Mouse (Mus musculus) midbrain, embryonic 14.5 days (tissue): ENCODE data around the gene Kirrel3. TPM values are rescaled to one million over a fixed set of nuclear protein-coding genes. Genes with fewer than 3 reads are reported as not detected.

ENCODE experiments used
- ATAC-seq: fragments of 200-750 bp; cut with Nextera tagmentation; 2 replicates; pipeline ENCODE4 v1.8.0; 2017; ENCODE audit warnings: moderate number of reproducible peaks, moderate library complexity; ENCODE audit not compliant: low FRiP score, low TSS enrichment
- DNase-seq: peaks from one replicate; pipeline ENCODE4 v3.0.0-alpha.2; 2015
- H3K27ac ChIP-seq: fragments of 300-500 bp; sonication (generic); replicated peaks from 2 replicates; pipeline ENCODE4 v1.5.1; 2014; ENCODE audit warnings: mild to moderate bottlenecking, low read depth, low read length, moderate library complexity
- H3K27me3 ChIP-seq: fragments of 300-500 bp; sonication (generic); 2 replicates; pipeline ENCODE4 v1.6.1; 2014; ENCODE audit warnings: low read length, control low read depth, mixed read lengths; ENCODE audit not compliant: control insufficient read depth, insufficient read depth
- H3K36me3 ChIP-seq: fragments of 300-500 bp; sonication (generic); 2 replicates; pipeline ENCODE4 v1.6.1; 2014; ENCODE audit warnings: low read length, control low read depth; ENCODE audit not compliant: control insufficient read depth, insufficient read depth
- H3K4me1 ChIP-seq: fragments of 300-500 bp; sonication (generic); 2 replicates; pipeline ENCODE4 v1.6.1; 2014; ENCODE audit warnings: mild to moderate bottlenecking, antibody characterized with exemption, low read length, control low read depth; ENCODE audit not compliant: control insufficient read depth, insufficient read depth
- H3K4me2 ChIP-seq: fragments of 300-500 bp; sonication (generic); 2 replicates; pipeline ENCODE4 v1.6.1; 2014; ENCODE audit warnings: mild to moderate bottlenecking, low read length, moderate library complexity
- H3K4me3 ChIP-seq: fragments of 300-500 bp; sonication (generic); replicated peaks from 2 replicates; pipeline ENCODE4 v1.5.1; 2014; ENCODE audit warnings: low read depth, low read length
- H3K9ac ChIP-seq: fragments of 300-500 bp; sonication (generic); replicated peaks from 2 replicates; pipeline ENCODE4 v1.6.1; 2014; ENCODE audit warnings: mild to moderate bottlenecking, low read length, moderate library complexity
- H3K9me3 ChIP-seq: fragments of 300-500 bp; sonication (generic); 2 replicates; pipeline ENCODE4 v1.6.1; 2016; ENCODE audit warnings: low read length, control low read depth, mixed read lengths; ENCODE audit not compliant: control insufficient read depth
- WGBS: fragments of 180-500 bp; shearing (Covaris S2); extraction: QIAGEN DNeasy Blood & Tissue Kit; methylation state at CpG from one replicate; pipeline ENCODE4 v1.1.7; 2014; 5-methylcytosine and 5-hydroxymethylcytosine counted together
- polyA plus RNA-seq: library from polyadenylated mRNA; unstranded; fragments of >200 nt; fragmentation: Nextera tagmentation; extraction: Ambion mirVana; gene quantifications from 2 replicates; pipeline ENCODE4 v1.2.1, GENCODE M21; 2014

Kirrel3 gene
- polyA plus RNA-seq, 1 experiment from 2014 or later: 34.2 TPM

- H3K27ac ChIP-seq: no peak overlapping the region
- no peak overlapping the region for H3K4me3 ChIP-seq
- H3K9me3 ChIP-seq: no peaks in the 10 kb centered on the region
- H3K4me1 ChIP-seq: no peaks in the 10 kb centered on the region
- H3K27me3 ChIP-seq: no peaks in the 10 kb centered on the region
- ATAC-seq (no peak), DNase-seq (peak; percentile 45)
- no peak overlapping the region for H3K9ac ChIP-seq
- 63% methylated on average over 9 of the region's 9 CpGs for WGBS
- no peaks in the 10 kb centered on the region for H3K36me3 ChIP-seq
- no peak overlapping the region for H3K4me2 ChIP-seq
Observed at GRCm38 (mm10) chr9:34857575-34857974, 371.9 kb downstream of the Kirrel3 start.

DNA sequence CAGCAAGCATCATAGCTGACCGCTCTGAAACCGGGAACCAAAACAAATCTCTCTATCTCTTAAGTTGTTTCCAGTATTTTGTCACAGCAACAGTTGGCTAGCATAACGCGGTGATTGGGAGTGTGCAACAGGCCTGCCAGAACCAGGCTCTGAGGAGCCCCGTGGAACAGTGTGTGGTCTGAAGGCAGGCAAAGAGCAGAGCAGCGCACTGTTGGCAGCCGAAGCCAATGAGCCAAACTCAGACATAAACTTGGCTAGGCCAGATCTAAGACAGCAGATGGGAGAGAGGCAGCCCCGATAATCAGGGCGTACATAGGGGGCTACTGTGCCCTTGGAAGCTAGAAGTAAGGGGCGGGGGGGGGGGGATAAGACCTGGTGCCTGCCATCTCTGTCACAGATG, 372.4 kb downstream of the Kirrel3 start:
- Histone ChIP-seq H3K4me3 (no peak overlapping the region), H3K27ac (no peak overlapping the region), H3K4me1 (no peaks in the 10 kb centered on the region), H3K9ac (no peak overlapping the region), H3K4me2 (no peak overlapping the region), H3K36me3 (no peaks in the 10 kb centered on the region), H3K27me3 (no peaks in the 10 kb centered on the region), H3K9me3 (no peaks in the 10 kb centered on the region)
- WGBS: 94% methylated on average over 10 of the region's 10 CpGs
- no peak for DNase-seq
- no peak for ATAC-seq

GRCm38 (mm10) chr9:34860934-34861333, 375.2 kb downstream of the Kirrel3 start:
- Histone ChIP-seq H3K36me3 (no peaks in the 10 kb centered on the region), H3K9ac (no peak overlapping the region), H3K4me2 (no peak overlapping the region), H3K27ac (no peak overlapping the region; the same call in 1 of the 2 replicates), H3K4me1 (no peaks in the 10 kb centered on the region), H3K27me3 (no peaks in the 10 kb centered on the region), H3K4me3 (no peak overlapping the region), H3K9me3 (no peaks in the 10 kb centered on the region)
- 27% methylated on average over 4 of the region's 4 CpGs for WGBS
- ATAC-seq (no peak; the same call in 1 of the 2 replicates), DNase-seq (peak; percentile 62)

- Histone ChIP-seq H3K4me3 (no peak overlapping the region), H3K36me3 (no peaks in the 10 kb centered on the region), H3K27ac (no peak overlapping the region), H3K9ac (no peak overlapping the region), H3K4me1 (no peaks in the 10 kb centered on the region), H3K27me3 (no peaks in the 10 kb centered on the region), H3K4me2 (no peak overlapping the region), H3K9me3 (no peaks in the 10 kb centered on the region)
- 46% methylated on average over 2 of the region's 2 CpGs for whole genome bisulfite sequencing
- ATAC-seq: no peak
- DNase-seq: peak; percentile 77
Observed at GRCm38 (mm10) chr9:34861775-34862174, 376.1 kb downstream of the Kirrel3 start.

DNA sequence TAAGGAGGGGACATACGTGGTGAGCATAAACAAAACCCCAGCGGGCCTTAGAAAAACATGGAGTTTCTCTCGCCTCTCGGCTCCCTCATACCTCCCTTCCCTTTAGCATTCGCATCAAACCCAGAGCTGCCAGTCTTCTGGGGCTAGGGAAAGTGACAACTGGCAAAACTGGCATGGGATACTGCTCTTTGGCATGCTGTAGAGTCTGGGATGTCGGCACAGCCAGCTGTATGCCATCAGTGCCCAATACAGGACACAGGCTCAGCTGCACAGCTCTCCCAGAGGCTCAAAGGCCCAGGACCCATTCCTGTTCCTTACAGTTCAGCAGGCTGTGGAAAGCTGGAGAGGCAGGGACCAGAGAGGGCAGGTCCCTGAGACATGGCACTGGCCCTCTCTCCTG, 379.9 kb downstream of the Kirrel3 start:
- no peak overlapping the region for H3K4me2 ChIP-seq
- DNase-seq (no peak), ATAC-seq (no peak)
- WGBS: 94% methylated on average over 6 of the region's 6 CpGs
- H3K9ac ChIP-seq: no peak overlapping the region
- H3K27ac ChIP-seq: no peak overlapping the region
- H3K9me3 ChIP-seq: no peaks in the 10 kb centered on the region
- H3K27me3 ChIP-seq: no peaks in the 10 kb centered on the region
- H3K4me1 ChIP-seq: 0 out of 2 replicates have a peak, but pooled peaks cover 3% of the 10 kb centered on the region
- no peak overlapping the region for H3K4me3 ChIP-seq
- no peaks in the 10 kb centered on the region for H3K36me3 ChIP-seq

- Histone ChIP-seq H3K27ac (0 out of 2 replicates have a peak overlapping the region, but pooled peaks have one; percentile 21), H3K9ac (no peak overlapping the region; the same call in 1 of the 2 replicates), H3K4me1 (peaks cover 16% of the 10 kb centered on the region; the same call in 1 of the 2 replicates), H3K27me3 (no peaks in the 10 kb centered on the region), H3K4me2 (peak overlapping the region; percentile 5), H3K4me3 (no peak overlapping the region), H3K36me3 (no peaks in the 10 kb centered on the region), H3K9me3 (no peaks in the 10 kb centered on the region)
- DNase-seq (peak; percentile 72), ATAC-seq (peak; percentile 56)
- 3% methylated on average over 15 of the region's 15 CpGs for WGBS
Observed at GRCm38 (mm10) chr9:34871316-34871966, 385.7 kb downstream of the Kirrel3 start.

GRCm38 (mm10) chr9:34875238-34875637, 389.5 kb downstream of the Kirrel3 start:
- ATAC-seq (no peak), DNase-seq (no peak)
- Histone ChIP-seq H3K4me2 (no peak overlapping the region), H3K36me3 (no peaks in the 10 kb centered on the region), H3K9me3 (no peaks in the 10 kb centered on the region), H3K27me3 (no peaks in the 10 kb centered on the region), H3K4me3 (no peak overlapping the region), H3K4me1 (peaks cover 14% of the 10 kb centered on the region; the same call in 1 of the 2 replicates), H3K9ac (no peak overlapping the region), H3K27ac (no peak overlapping the region)
- 85% methylated on average over 6 of the region's 6 CpGs for WGBS

DNA sequence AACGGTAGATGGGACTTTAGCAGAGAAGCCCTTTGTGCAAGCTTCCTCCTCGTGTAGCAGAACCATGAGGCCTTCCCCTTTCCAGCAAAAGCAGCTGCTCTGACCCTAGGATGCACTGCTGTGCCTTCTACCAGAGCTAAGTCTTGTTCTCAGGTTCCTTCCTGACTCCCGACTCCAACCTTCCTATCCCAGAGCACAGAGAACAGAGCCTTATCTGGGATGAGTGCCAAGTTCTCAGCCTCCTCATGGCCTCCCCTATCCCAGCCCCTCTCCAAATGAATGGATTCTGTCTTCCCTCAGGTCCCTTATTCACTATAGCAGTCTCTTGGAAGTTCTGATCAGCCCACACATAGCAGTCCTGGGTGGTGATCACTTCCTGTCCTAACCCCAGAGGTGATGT, 391.5 kb downstream of the Kirrel3 start:
- whole genome bisulfite sequencing: 80% methylated on average over 3 of the region's 3 CpGs
- no peak for ATAC-seq
- no peaks in the 10 kb centered on the region for H3K36me3 ChIP-seq
- no peaks in the 10 kb centered on the region for H3K9me3 ChIP-seq
- no peak overlapping the region for H3K9ac ChIP-seq
- no peak overlapping the region for H3K4me2 ChIP-seq
- H3K4me3 ChIP-seq: no peak overlapping the region
- no peak for DNase-seq
- H3K4me1 ChIP-seq: 0 out of 2 replicates have a peak, but pooled peaks cover 4% of the 10 kb centered on the region
- H3K27me3 ChIP-seq: no peaks in the 10 kb centered on the region
- H3K27ac ChIP-seq: no peak overlapping the region

- ATAC-seq: no peak
- H3K4me2 ChIP-seq: no peak overlapping the region
- no peaks in the 10 kb centered on the region for H3K36me3 ChIP-seq
- DNase-seq: no peak
- H3K9me3 ChIP-seq: no peaks in the 10 kb centered on the region
- H3K9ac ChIP-seq: no peak overlapping the region
- no peak overlapping the region for H3K4me3 ChIP-seq
- H3K27me3 ChIP-seq: no peaks in the 10 kb centered on the region
- WGBS: 72% methylated on average over 3 of the region's 3 CpGs
- H3K4me1 ChIP-seq: 0 out of 2 replicates have a peak, but pooled peaks cover 4% of the 10 kb centered on the region
- H3K27ac ChIP-seq: no peak overlapping the region
Observed at GRCm38 (mm10) chr9:34877799-34878198, 392.1 kb downstream of the Kirrel3 start.
